Mouse (Mus musculus) liver, adult 2 months (tissue): ENCODE measurements around the gene Robo2. TPM values are rescaled to one million over a fixed set of nuclear protein-coding genes. Genes with fewer than 3 reads are reported as not detected.

Source experiments
- DNase-seq: peaks from one replicate; pipeline ENCODE4 v3.0.0-alpha.2; 2011; ENCODE audit warnings: low read depth, low spot score; ENCODE audit errors: extremely low read depth
- H3K27ac ChIP-seq: fragments of 200-500 bp; replicated peaks from 2 replicates; pipeline ENCODE4 v1.5.1; 2012; ENCODE audit warnings: low read depth, mild to moderate bottlenecking, control low read depth, inconsistent platforms, low read length; ENCODE audit not compliant: insufficient read depth
- H3K27me3 ChIP-seq: fragments of 200-500 bp; 2 replicates; pipeline ENCODE4 v1.6.1; 2012; ENCODE audit warnings: mild to moderate bottlenecking, moderate library complexity, low read length, inconsistent platforms; ENCODE audit not compliant: control insufficient read depth, insufficient read depth
- H3K36me3 ChIP-seq: fragments of 200-500 bp; 2 replicates; pipeline ENCODE4 v1.6.1; 2012; ENCODE audit warnings: low read length, inconsistent platforms; ENCODE audit not compliant: control insufficient read depth, insufficient read depth
- H3K4me1 ChIP-seq: fragments of 200-500 bp; 2 replicates; pipeline ENCODE4 v1.6.1; 2011; ENCODE audit warnings: low read length; ENCODE audit not compliant: control insufficient read depth, insufficient read depth
- H3K4me3 ChIP-seq: fragments of 200-500 bp; 2 replicates; pipeline ENCODE4 v1.5.1; 2011; ENCODE audit warnings: low read depth, mild to moderate bottlenecking, control low read depth, low read length, moderate library complexity; ENCODE audit not compliant: insufficient read depth
- H3K79me2 ChIP-seq: fragments of 200-500 bp; 2 replicates; pipeline ENCODE4 v1.6.1; 2012; ENCODE audit warnings: inconsistent platforms, mild to moderate bottlenecking, low read length, moderate library complexity; ENCODE audit not compliant: control insufficient read depth, insufficient read depth
- H3K9ac ChIP-seq: fragments of 200-500 bp; 2 replicates; pipeline ENCODE4 v1.6.1; 2012; ENCODE audit warnings: low read depth, mild to moderate bottlenecking, control low read depth, inconsistent platforms, low read length
- CTCF ChIP-seq: fragments of 200-500 bp; IDR thresholded peaks from 2 replicates; pipeline ENCODE4 v1.5.1; 2011; ENCODE audit warnings: low read depth, low read length, control low read depth
- POLR2A ChIP-seq: fragments of 200-500 bp; IDR thresholded peaks from 2 replicates; pipeline ENCODE4 v1.6.1; 2011; ENCODE audit warnings: low read length, control low read depth; ENCODE audit not compliant: insufficient read depth; ENCODE audit errors: extremely low read depth
- WGBS: fragments of 180-500 bp; shearing (Covaris S2); methylation state at CpG from one replicate; pipeline ENCODE4 v1.1.7; 2018; 5-methylcytosine and 5-hydroxymethylcytosine counted together
- polyA plus RNA-seq: library from polyadenylated mRNA; depleted of rRNA; stranded (reverse); fragments of >200 nt; gene quantifications from 2 replicates; pipeline ENCODE4 v1.2.3, GENCODE M21; 2012
- total RNA-seq: library from RNA; depleted of rRNA; stranded (reverse); fragments of >200 nt; gene quantifications from 2 replicates; pipeline ENCODE4 v1.2.3, GENCODE M21; 2014

Gene Robo2
- total and polyA plus RNA-seq, 2 experiments, result 1.2 to 2.8 TPM

DNA sequence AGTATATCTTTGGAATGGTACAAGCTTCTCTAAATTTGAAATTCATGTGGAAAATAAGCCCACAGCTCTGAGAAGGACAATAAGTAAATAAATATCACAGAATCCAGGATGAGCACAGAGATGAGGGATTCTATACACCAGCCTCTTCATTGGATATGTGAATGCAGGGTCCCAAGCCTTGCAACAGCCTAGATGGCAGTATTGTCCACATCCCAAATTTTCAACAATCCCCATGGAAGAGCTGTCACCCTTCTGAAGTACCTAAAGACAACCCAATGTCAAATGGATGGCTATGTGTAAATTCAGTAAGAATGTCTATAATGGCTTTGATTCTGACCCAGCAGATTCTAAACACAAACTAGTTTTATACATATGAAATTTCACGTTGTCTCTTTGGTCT is 3.1 kb downstream of the Robo2 start:
- Histone ChIP-seq H3K79me2 (no peaks in the 10 kb centered on the region), H3K36me3 (no peaks in the 10 kb centered on the region), H3K9ac (no peak overlapping the region), H3K27ac (no peak overlapping the region), H3K4me3 (no peak overlapping the region), H3K27me3 (peaks cover 10% of the 10 kb centered on the region; the same call in 1 of the 2 replicates), H3K4me1 (no peaks in the 10 kb centered on the region)
- no peak for TF ChIP-seq CTCF
- TF ChIP-seq POLR2A, result no peak
- 38% methylated on average over 1 of the region's 1 CpGs for WGBS
- no peak for DNase-seq

DNA sequence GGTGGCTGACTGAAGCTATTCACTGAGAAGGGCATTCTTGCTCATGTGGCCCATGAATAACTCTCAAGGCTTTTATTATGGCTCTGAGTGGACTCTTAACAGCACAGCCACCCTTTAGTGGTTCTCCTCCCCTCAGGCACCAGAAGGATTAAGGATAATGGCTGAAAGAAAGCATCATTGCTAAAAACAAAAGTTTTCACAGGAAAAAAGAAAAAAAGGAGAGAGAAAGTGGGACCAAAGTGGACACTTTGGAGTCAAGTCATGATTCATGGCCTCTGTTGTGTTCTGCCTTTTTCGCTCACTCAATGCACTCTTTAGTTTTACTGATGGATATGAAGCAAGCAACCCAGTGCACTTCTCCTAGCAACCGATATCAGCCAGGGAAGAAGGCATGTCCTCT is 14.3 kb downstream of the Robo2 start:
- H3K27me3 ChIP-seq, result no peaks in the 10 kb centered on the region
- no peaks in the 10 kb centered on the region for H3K4me1 ChIP-seq
- no peak overlapping the region for H3K9ac ChIP-seq
- DNase-seq, result no peak
- WGBS, result 86% methylated on average over 2 of the region's 2 CpGs
- no peaks in the 10 kb centered on the region for H3K79me2 ChIP-seq
- TF ChIP-seq CTCF, result no peak
- TF ChIP-seq POLR2A, result no peak
- H3K27ac ChIP-seq, result no peak overlapping the region
- H3K4me3 ChIP-seq, result no peak overlapping the region
- no peaks in the 10 kb centered on the region for H3K36me3 ChIP-seq

DNA sequence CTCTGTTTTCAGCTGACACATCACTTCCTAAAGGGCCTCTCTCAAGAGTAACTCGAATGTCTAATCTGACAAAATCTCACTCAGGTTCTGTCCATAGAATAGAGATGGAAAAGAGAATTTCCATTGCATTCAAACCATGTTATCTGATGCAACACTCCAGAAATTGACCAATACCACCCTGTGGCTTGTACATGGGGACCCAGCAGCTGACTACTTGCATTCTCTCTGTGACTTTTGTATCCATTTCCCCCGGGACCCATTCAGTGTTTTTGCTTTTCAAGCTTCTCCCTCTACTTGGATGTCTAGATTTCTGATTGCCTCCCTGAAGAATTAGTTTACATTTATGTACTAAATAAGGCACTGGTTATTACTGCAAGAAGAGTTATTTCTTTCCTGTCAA is 15.9 kb downstream of the Robo2 start:
- 85% methylated on average over 2 of the region's 2 CpGs for WGBS

DNA sequence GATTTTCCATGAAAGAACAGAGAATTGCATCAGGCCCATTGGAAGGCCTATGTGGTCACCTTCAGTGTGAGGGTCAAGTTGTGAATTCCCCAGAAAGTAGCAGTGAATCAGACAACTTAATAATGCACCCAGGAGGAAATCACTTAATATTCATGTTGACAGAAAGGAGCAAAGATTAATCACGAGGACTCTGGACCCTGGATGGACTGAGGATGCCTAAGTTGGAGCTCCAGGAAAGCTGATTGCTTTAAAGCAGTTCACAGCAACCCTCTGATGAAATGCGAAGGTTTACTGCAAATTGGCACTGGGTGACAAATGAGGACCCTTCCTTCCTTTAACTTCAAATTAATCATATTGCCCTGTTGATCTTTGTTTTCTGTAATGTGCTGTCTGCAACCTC is 32.2 kb downstream of the Robo2 start:
- no peak overlapping the region for H3K27ac ChIP-seq
- 38% methylated on average over 2 of the region's 2 CpGs for WGBS
- TF ChIP-seq CTCF (no peak), POLR2A (no peak)

More for the DNA sequence above, 15.9 kb downstream of the Robo2 start:
- no peaks in the 10 kb centered on the region for H3K36me3 ChIP-seq
- TF ChIP-seq CTCF (no peak), POLR2A (no peak)
- H3K4me1 ChIP-seq, result no peaks in the 10 kb centered on the region
- no peaks in the 10 kb centered on the region for H3K79me2 ChIP-seq
- DNase-seq, result no peak
- no peak overlapping the region for H3K27ac ChIP-seq
- no peak overlapping the region for H3K4me3 ChIP-seq
- no peaks in the 10 kb centered on the region for H3K27me3 ChIP-seq
- H3K9ac ChIP-seq, result no peak overlapping the region

DNA sequence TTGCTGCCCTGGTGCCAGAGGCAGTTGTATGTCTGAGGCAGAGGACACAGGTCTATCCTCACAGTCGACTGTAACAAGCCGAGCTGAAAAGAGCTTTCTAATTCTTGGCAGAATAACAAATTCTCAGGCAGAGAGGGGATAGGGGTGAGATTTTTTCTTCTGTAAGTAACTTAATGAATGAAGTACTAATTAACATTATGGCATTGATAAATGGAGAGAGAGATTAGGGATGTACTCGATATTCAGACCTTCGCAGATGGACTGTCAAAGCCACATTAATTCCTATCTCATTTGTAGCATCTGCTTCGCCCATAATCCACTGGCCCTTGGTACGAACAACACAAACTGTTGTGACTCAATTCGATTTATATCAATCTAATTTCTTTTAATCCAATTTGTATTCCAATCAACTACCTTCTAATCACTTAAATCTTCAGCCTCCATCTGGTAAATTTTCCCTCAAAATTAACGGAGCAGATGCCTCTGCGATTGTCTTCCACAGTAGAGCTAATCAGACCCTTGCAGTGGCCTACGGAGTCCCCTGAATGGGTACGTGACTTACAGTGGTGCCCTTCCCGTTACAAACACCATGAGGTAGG is 36.2 kb downstream of the Robo2 start:
- TF ChIP-seq POLR2A (no peak), CTCF (no peak)
- WGBS, result 85% methylated on average over 12 of the region's 12 CpGs
- no peak overlapping the region for H3K27ac ChIP-seq

More for the DNA sequence above, 32.2 kb downstream of the Robo2 start:
- DNase-seq, result no peak
- Histone ChIP-seq H3K36me3 (no peaks in the 10 kb centered on the region), H3K27me3 (no peaks in the 10 kb centered on the region), H3K79me2 (no peaks in the 10 kb centered on the region), H3K4me1 (no peaks in the 10 kb centered on the region), H3K4me3 (no peak overlapping the region), H3K9ac (no peak overlapping the region)

DNA sequence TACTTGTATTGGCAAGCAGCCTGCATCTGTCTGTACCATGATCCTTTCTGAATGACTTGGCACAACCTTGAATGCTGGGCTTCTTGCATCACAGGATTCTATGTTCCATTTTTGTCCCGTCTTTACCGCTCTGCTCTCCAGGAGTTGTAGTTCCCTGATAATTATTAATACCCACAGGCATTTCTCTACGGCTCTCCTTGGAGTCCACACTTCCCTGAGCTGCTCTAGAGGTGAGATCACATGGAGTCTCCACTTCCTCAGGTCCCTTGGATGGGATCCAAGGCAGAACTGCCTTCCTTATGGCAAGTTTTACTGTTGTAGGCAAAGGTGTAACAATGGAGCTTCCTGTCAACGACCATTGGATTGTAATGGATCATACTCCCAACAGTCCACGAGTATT is 37.1 kb downstream of the Robo2 start:
- no peak for DNase-seq
- no peaks in the 10 kb centered on the region for H3K36me3 ChIP-seq
- H3K27ac ChIP-seq, result no peak overlapping the region
- H3K4me1 ChIP-seq, result no peaks in the 10 kb centered on the region
- H3K27me3 ChIP-seq, result no peaks in the 10 kb centered on the region
- H3K79me2 ChIP-seq, result no peaks in the 10 kb centered on the region
- WGBS, result 85% methylated on average over 5 of the region's 5 CpGs
- no peak overlapping the region for H3K9ac ChIP-seq
- no peak overlapping the region for H3K4me3 ChIP-seq
- TF ChIP-seq POLR2A (no peak), CTCF (no peak)

More for the DNA sequence above, 36.2 kb downstream of the Robo2 start:
- Histone ChIP-seq H3K79me2 (no peaks in the 10 kb centered on the region), H3K4me3 (no peak overlapping the region), H3K4me1 (no peaks in the 10 kb centered on the region), H3K9ac (no peak overlapping the region), H3K27me3 (no peaks in the 10 kb centered on the region), H3K36me3 (no peaks in the 10 kb centered on the region)
- no peak for DNase-seq
